Mouse (Mus musculus) neural tube, embryonic 14.5 days (tissue): ENCODE measurements around the gene 4930467E23Rik. TPM values are rescaled to one million over a fixed set of nuclear protein-coding genes. Genes with fewer than 3 reads are reported as not detected.
"Not testable (repeated sequence)": the region's sequence is repeated elsewhere in the genome, so short reads cannot be mapped to it uniquely, and the experiment has no call there.

Experiments
- ATAC-seq: fragments of 200-750 bp; cut with Nextera tagmentation; 2 replicates; pipeline ENCODE4 v1.8.0; 2017; ENCODE audit warnings: low read depth, mild to moderate bottlenecking, moderate TSS enrichment, moderate library complexity
- H3K27ac ChIP-seq: fragments of 300-500 bp; sonication (generic); 2 replicates; pipeline ENCODE4 v1.5.1; 2014; ENCODE audit warnings: low read depth, mild to moderate bottlenecking, control low read depth, low read length, moderate library complexity, mixed read lengths
- H3K27me3 ChIP-seq: fragments of 300-500 bp; sonication (generic); 2 replicates; pipeline ENCODE4 v1.6.1; 2014; ENCODE audit warnings: low read length; ENCODE audit not compliant: control insufficient read depth, insufficient read depth
- H3K36me3 ChIP-seq: fragments of 300-500 bp; sonication (generic); 2 replicates; pipeline ENCODE4 v1.6.1; 2014; ENCODE audit warnings: low read length, mixed read lengths; ENCODE audit not compliant: control insufficient read depth, insufficient read depth
- H3K4me1 ChIP-seq: fragments of 300-500 bp; sonication (generic); 2 replicates; pipeline ENCODE4 v1.6.1; 2014; ENCODE audit warnings: low read length; ENCODE audit not compliant: control insufficient read depth, insufficient read depth
- H3K4me2 ChIP-seq: fragments of 300-500 bp; sonication (generic); 2 replicates; pipeline ENCODE4 v1.6.1; 2014; ENCODE audit warnings: mild to moderate bottlenecking, low read depth, low read length, control low read depth
- H3K4me3 ChIP-seq: fragments of 300-500 bp; sonication (generic); 2 replicates; pipeline ENCODE4 v1.5.1; 2014; ENCODE audit warnings: low read depth, low read length, control low read depth, mixed read lengths
- H3K9ac ChIP-seq: fragments of 300-500 bp; sonication (generic); replicated peaks from 2 replicates; pipeline ENCODE4 v1.6.1; 2014; ENCODE audit warnings: low read depth, mild to moderate bottlenecking, control low read depth, low read length, mixed read lengths
- H3K9me3 ChIP-seq: fragments of 300-500 bp; sonication (generic); 2 replicates; pipeline ENCODE4 v1.6.1; 2016; ENCODE audit warnings: low read length; ENCODE audit not compliant: control insufficient read depth
- WGBS: fragments of 180-500 bp; shearing (Covaris S2); extraction: QIAGEN DNeasy Blood & Tissue Kit; methylation state at CpG from one replicate; pipeline ENCODE4 v1.1.7; 2014; 5-methylcytosine and 5-hydroxymethylcytosine counted together
- polyA plus RNA-seq: library from polyadenylated mRNA; unstranded; fragments of >200 nt; fragmentation: Nextera tagmentation; extraction: Ambion mirVana; gene quantifications from 2 replicates; pipeline ENCODE4 v1.2.1, GENCODE M21; 2014

Gene 4930467E23Rik
- polyA plus RNA-seq, 1 experiment from 2014 or later = not detected

DNA sequence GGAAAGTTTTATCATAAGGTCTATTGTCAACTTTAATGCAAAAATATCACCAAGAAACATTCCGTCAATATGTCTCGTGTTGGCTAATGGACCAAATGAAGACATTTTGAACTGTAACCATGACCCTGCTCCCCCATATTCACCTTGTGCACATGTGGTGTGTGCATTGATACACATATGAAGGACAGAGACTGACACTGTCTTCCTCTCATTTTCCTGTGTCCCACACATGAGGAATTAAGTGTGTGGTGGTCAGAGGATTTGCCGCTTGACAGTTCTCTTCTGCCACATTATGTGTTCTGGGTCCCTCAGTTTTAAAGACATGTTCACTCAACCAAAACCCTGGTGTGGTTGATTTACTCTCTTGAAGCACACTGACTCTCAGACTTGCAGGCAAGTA is 11.5 kb upstream of the 4930467E23Rik start:
- ATAC-seq, H3K9ac ChIP-seq, H3K9me3 ChIP-seq, H3K27me3 ChIP-seq, H3K4me2 ChIP-seq, H3K36me3 ChIP-seq, H3K4me1 ChIP-seq, H3K4me3 ChIP-seq, H3K27ac ChIP-seq: not testable (repeated sequence)
- WGBS = 95% methylated on average over 3 of the region's 3 CpGs

DNA sequence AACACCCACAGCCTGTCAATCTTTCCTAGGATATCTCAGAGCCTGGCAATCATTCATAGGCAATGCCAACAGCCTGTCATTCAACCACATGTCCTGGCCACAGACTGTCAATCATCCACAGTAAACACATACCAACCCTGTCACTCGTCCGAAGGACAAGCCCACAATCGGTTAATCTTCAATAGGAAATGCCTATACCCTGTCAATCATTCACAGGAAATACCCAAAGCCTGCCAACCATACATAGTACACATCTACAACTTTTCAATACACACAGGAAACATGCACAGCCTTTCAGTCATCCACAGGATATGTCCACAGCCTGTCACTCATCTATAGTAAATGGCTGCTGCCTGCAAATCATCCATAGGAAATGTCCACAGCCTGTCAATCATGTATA is 9.9 kb upstream of the 4930467E23Rik start:
- not testable (repeated sequence) for H3K4me1 ChIP-seq, H3K9ac ChIP-seq, H3K27me3 ChIP-seq, H3K4me2 ChIP-seq, H3K9me3 ChIP-seq, H3K36me3 ChIP-seq, H3K4me3 ChIP-seq, H3K27ac ChIP-seq, ATAC-seq
- WGBS = 76% methylated on average over 3 of the region's 3 CpGs

DNA sequence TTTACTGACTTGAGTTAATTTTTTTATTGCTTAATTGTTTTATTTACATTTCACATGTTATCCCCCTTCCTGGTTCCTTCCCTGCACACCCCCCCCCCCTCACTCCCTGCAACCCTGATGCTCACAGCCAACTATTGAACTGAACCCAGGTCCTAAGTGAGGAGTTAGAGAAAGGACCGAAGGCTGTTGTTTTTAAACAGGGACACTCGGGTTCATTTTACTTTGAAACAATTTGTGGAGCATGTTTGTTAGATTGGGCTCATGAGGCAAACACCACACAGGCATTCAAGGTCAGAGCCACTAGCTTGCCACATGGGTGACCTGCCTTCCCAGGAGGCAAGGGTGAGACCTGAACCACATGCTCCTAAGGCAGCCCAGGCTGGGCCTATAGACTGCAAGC is 4.5 kb upstream of the 4930467E23Rik start:
- H3K9me3 ChIP-seq, H3K27ac ChIP-seq, H3K4me2 ChIP-seq, ATAC-seq, H3K9ac ChIP-seq, H3K27me3 ChIP-seq, H3K36me3 ChIP-seq, H3K4me3 ChIP-seq, H3K4me1 ChIP-seq: not testable (repeated sequence)
- 59% methylated on average over 2 of the region's 2 CpGs for WGBS

DNA sequence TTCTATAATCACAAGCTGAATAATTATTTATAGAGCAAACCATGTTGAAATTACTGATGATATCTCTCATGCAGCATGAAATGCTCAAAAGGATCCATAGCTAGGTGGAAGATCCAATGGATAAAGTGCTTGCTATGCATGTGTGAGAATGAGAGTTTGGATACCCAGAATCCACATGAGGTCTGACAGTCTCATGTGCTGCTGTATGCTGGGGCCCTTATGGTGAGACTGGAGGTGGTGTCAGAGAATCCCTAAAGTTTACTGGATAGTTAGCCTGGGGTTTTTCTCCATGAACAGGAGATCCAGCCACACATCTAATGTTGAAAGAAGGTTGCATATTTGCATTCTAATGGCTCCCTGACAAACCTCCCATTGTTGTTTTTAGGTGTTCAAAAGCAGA is 22.4 kb downstream of the 4930467E23Rik start:
- H3K36me3 ChIP-seq, H3K27ac ChIP-seq, H3K4me3 ChIP-seq, ATAC-seq, H3K27me3 ChIP-seq, H3K9ac ChIP-seq, H3K9me3 ChIP-seq, H3K4me1 ChIP-seq, H3K4me2 ChIP-seq: not testable (repeated sequence)

DNA sequence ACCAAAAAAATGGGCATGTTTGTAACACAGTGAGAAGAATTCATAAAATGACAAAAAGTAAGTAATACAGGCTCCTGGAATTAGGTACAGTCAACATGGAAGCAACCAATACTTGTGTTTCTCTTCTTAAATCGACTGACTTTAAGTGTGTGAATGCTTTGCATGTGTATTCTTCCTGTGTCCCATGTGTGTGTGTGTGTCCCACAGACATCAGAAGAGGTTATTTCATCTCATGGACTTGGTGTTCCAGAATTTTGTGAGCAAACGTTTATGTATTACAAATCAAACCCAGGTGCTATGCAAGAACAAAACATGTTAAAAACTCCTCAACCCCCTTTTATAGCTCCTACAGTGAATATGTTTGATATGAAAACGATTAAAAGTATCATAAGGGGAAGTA is 24.8 kb downstream of the 4930467E23Rik start:
- 75% methylated on average over 2 of the region's 3 CpGs for WGBS
- not testable (repeated sequence) for H3K4me2 ChIP-seq, ATAC-seq

DNA sequence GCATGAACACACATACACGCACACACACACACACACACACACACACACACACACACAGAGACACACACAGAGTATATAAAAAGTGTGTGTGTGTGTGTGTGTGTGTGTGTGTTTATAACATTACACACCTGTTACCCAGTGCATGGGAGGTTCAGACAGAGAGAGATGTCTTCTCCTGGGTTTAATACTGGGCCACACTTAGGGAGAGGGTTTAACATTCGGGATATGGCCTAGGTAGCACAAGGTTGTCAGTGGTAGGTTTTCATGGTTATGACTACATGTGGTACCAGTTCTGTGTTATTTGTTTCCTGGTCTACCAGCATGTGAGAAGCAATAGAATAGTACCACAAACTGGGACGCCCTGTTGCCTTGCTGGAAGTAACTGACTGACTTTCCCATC is 25.6 kb downstream of the 4930467E23Rik start:
- H3K9ac ChIP-seq, H3K36me3 ChIP-seq, H3K9me3 ChIP-seq, H3K27me3 ChIP-seq, H3K27ac ChIP-seq, H3K4me1 ChIP-seq, ATAC-seq, H3K4me3 ChIP-seq, H3K4me2 ChIP-seq: not testable (repeated sequence)
- WGBS = 90% methylated on average over 3 of the region's 3 CpGs

More for the DNA sequence above, 24.8 kb downstream of the 4930467E23Rik start:
- not testable (repeated sequence) for H3K27me3 ChIP-seq, H3K9me3 ChIP-seq, H3K4me1 ChIP-seq, H3K36me3 ChIP-seq, H3K9ac ChIP-seq, H3K27ac ChIP-seq, H3K4me3 ChIP-seq

DNA sequence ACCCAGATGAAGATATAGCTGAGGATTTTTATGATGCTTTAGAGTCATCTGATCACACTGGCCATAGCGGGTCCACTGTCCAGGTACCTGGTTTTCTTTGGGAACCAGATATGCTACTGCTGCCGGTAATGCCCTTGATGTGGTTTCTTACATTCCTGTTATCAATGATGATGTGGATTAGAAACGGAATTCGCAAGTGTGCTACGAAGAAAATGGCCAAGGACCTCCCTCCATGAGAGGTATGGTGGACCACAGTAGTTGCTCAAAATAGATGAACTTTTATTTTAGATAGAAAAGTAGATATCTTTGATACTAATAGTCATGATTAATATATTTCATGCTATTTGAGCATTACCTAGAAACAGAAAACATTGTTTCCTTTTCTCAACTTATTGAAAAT is 32.3 kb downstream of the 4930467E23Rik start:
- H3K27ac ChIP-seq, H3K4me1 ChIP-seq: not testable (repeated sequence)

DNA sequence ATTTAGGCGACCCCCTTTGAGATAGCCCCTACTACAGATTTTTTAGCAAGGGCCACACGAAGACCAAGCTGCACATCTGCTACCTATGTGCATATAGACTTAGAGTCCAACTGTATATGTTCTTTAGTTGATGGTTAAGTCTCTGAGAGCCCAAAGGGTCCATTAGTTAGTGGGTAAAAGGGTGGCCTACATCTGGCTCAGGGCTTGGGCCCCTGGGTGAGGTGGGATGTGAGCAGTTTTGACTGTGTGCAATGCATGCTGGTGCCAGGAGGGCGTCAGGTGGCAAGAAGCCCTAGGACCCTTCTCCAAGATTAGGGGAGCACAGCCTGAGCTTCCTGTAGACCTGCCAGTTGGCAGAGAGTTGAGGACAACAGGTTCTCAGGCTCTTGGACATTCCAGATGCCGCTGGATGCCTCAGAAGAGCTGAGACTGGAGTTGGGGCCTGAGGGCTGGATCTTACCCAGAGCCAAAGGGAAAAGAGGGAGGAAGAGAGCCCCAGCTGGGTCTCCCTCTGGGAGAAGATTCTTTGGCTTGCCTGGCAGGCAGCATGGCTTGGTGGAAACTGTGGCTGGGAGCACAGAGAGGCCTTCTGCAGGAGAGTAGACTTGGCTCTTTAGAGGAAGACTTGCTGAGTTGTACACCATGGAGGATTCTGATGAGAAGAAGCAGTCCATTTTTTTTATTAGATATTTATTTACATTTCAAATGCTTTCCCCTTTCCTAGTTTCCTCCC is 33.6 kb downstream of the 4930467E23Rik start:
- H3K9me3 ChIP-seq, H3K4me1 ChIP-seq, H3K4me3 ChIP-seq, ATAC-seq, H3K27me3 ChIP-seq, H3K27ac ChIP-seq, H3K36me3 ChIP-seq, H3K4me2 ChIP-seq, H3K9ac ChIP-seq: not testable (repeated sequence)
- 77% methylated on average over 4 of the region's 4 CpGs for WGBS

More for the DNA sequence above, 32.3 kb downstream of the 4930467E23Rik start:
- H3K4me2 ChIP-seq, H3K36me3 ChIP-seq, H3K4me3 ChIP-seq, H3K9ac ChIP-seq, ATAC-seq, H3K27me3 ChIP-seq, H3K9me3 ChIP-seq: not testable (repeated sequence)
- 85% methylated on average over 5 of the region's 5 CpGs for WGBS

DNA sequence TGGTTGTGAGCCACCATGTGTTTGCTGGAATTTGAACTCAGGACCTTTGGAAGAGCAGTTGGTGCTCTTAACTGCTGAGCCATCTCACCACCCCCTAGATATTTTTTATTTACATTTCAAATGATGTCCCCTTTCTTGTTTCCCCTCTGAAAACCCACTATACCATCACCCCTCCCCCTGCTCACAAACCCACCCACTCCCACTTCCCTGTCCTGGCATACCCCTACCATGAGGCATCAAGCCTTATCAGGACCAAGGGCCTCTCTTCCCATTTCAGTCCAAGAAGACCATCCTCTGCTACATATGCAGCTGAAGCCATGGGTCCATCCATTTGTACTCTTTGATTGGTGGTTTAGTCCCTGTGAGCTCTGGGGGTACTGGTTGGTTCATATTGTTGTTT is 36.2 kb downstream of the 4930467E23Rik start:
- not testable (repeated sequence) for H3K9ac ChIP-seq, H3K27ac ChIP-seq, H3K36me3 ChIP-seq

More for the DNA sequence above, 36.2 kb downstream of the 4930467E23Rik start:
- H3K4me3 ChIP-seq, H3K27me3 ChIP-seq, ATAC-seq, H3K4me1 ChIP-seq, H3K4me2 ChIP-seq, H3K9me3 ChIP-seq: not testable (repeated sequence)
